Mouse (Mus musculus): ENCODE results near the gene 2310034G01Rik.

Gene 2310034G01Rik

GRCm38 (mm10) chr19:46350168-46350932 is at the start of gene 2310034G01Rik:
2310034G01Rik (minus strand) TSS chr19:46350302.
- DNase-seq (ENCODE audit: low spot score in 2 of 2): no peak

GRCm38 (mm10) chr19:46399886-46400285 is 49.8 kb upstream of the 2310034G01Rik start:
- no peak for DNase-seq (ENCODE audit: low spot score in 2 of 2)

- DNase-seq (ENCODE audit: low spot score in 2 of 2): no peak
These were observed 49.3 kb upstream of the 2310034G01Rik start for GRCm38 (mm10) chr19:46399372-46399771.

- no peak for DNase-seq (ENCODE audit: low spot score in 2 of 2)
These were observed 48.3 kb upstream of the 2310034G01Rik start for GRCm38 (mm10) chr19:46398401-46398800.

GRCm38 (mm10) chr19:46397436-46398001 is 47.4 kb upstream of the 2310034G01Rik start:
- no peak for DNase-seq (ENCODE audit: low spot score in 2 of 2)

- peak; percentile 96 to 97 for DNase-seq (ENCODE audit: low spot score in 2 of 2)
These were observed 46.8 kb upstream of the 2310034G01Rik start, which contains the start of gene Sufu for GRCm38 (mm10) chr19:46396686-46397435. Sufu (plus strand) TSS chr19:46396896.

- DNase-seq (ENCODE audit: low spot score in 2 of 2): no peak
These were observed 46.0 kb upstream of the 2310034G01Rik start for GRCm38 (mm10) chr19:46396109-46396508.

- peak; percentile 90 to 93 for DNase-seq (ENCODE audit: low spot score in 2 of 2)
These were observed 45.3 kb upstream of the 2310034G01Rik start, which contains the start of gene Actr1a for GRCm38 (mm10) chr19:46395109-46396009. Actr1a (minus strand) TSS chr19:46395748.

GRCm38 (mm10) chr19:46394712-46395108 is 44.6 kb upstream of the 2310034G01Rik start:
- DNase-seq (ENCODE audit: low spot score in 2 of 2): no peak

GRCm38 (mm10) chr19:46392018-46392417 is 41.9 kb upstream of the 2310034G01Rik start:
- DNase-seq (ENCODE audit: low spot score in 2 of 2): no peak

GRCm38 (mm10) chr19:46389872-46390271 is 39.8 kb upstream of the 2310034G01Rik start:
- DNase-seq (ENCODE audit: low spot score in 2 of 2): no peak

- DNase-seq (ENCODE audit: low spot score in 2 of 2): no peak
These were observed 32.2 kb upstream of the 2310034G01Rik start for GRCm38 (mm10) chr19:46382275-46382674.

GRCm38 (mm10) chr19:46375891-46376290 is 25.8 kb upstream of the 2310034G01Rik start:
- DNase-seq (ENCODE audit: low spot score in 2 of 2): no peak

GRCm38 (mm10) chr19:46375489-46375888 is 25.4 kb upstream of the 2310034G01Rik start:
- no peak for DNase-seq (ENCODE audit: low spot score in 2 of 2)

GRCm38 (mm10) chr19:46374477-46375088 is 24.5 kb upstream of the 2310034G01Rik start:
- no peak for DNase-seq (ENCODE audit: low spot score in 2 of 2)

GRCm38 (mm10) chr19:46369204-46369603 is 19.1 kb upstream of the 2310034G01Rik start:
- DNase-seq (ENCODE audit: low spot score in 2 of 2): peak; percentile 36 to 49

GRCm38 (mm10) chr19:46367798-46368590 is 17.9 kb upstream of the 2310034G01Rik start:
- no peak for DNase-seq (ENCODE audit: low spot score in 2 of 2)

GRCm38 (mm10) chr19:46363294-46364009 is 13.3 kb upstream of the 2310034G01Rik start:
- DNase-seq (ENCODE audit: low spot score in 2 of 2): no peak

- DNase-seq (ENCODE audit: low spot score in 2 of 2): no peak
These were observed 12.0 kb upstream of the 2310034G01Rik start for GRCm38 (mm10) chr19:46362104-46362503.

Measured in urinary bladder, adult 18-20 months (tissue).